Comparison of ENCODE assay signal across 12 mouse cellular contexts in the genomic region with DNA sequence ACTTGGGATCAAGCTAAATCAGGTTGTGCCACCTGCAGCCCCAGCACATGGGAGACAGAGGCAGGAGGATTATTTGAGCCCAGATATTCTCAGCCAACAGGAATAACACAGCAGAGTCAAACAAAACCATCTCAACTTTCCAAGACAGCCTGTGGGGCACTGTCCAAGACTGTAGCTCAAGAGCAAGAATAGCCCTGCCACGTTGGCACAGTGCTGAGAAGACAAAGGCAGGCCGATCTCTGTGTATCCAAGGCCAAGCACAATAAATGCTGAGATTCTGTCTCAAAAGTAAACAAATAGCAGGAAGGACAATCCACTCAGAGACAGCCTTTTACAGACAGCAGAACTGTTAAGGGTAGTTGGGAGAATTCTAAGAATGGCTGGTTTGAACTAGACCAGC. TPM values are rescaled to one million over a fixed set of nuclear protein-coding genes. Genes with fewer than 3 reads are reported as not detected.
DNase-seq lines count a peak whose midpoint lies in the region; ATAC-seq and TF ChIP-seq lines count a peak whose summit lies in the region.
"Had no signal": no experiment of that assay in that cellular context is flagged by ENCODE, and none has a peak within 500 bp of the region (broad histone marks: within the 10 kb centered on the region; RNA-seq: fewer than 3 reads in every experiment).

No protein-coding gene starts in this region.

- no peak for DNase-seq in kidney, adult 18-20 months
- peak; percentile 96 for DNase-seq in adipocyte (ENCODE audit: low spot score)
- no peak for DNase-seq in cerebellum, adult 18-20 months
- DNase-seq in left cerebral cortex, postnatal 36 days (ENCODE audit: low spot score in 2 of 2) = no peak
- DNase-seq: adrenal gland, adult 2 months; cerebellum, adult 2 months; right cerebral cortex, postnatal 4 days; thymus, postnatal 25 days had no signal

- peaks cover 6% of the 10 kb centered on the region for H3K36me3 ChIP-seq in kidney, embryonic 15.5 days
- H3K36me3 ChIP-seq in embryonic facial prominence, embryonic 15.5 days = no peaks in the 10 kb centered on the region
- no peaks in the 10 kb centered on the region for H3K36me3 ChIP-seq in intestine, postnatal 0 days (ENCODE audit: control insufficient read depth, insufficient read depth)

- H3K9ac ChIP-seq in kidney, embryonic 15.5 days = no peak overlapping the region
- H3K9ac ChIP-seq in embryonic facial prominence, embryonic 15.5 days = no peak overlapping the region
- H3K9ac ChIP-seq in intestine, postnatal 0 days (ENCODE audit: low read depth, low read length) = no peak overlapping the region

- H3K4me1 ChIP-seq in kidney, embryonic 15.5 days = peaks cover 46% of the 10 kb centered on the region
- peaks cover 34% of the 10 kb centered on the region for H3K4me1 ChIP-seq in embryonic facial prominence, embryonic 15.5 days
- H3K4me1 ChIP-seq in intestine, postnatal 0 days (replicated peaks; ENCODE audit: control insufficient read depth, insufficient read depth, low read length) = peaks cover 20% of the 10 kb centered on the region

- intact Hi-C loops in left cerebral cortex, postnatal 36 days (cut with DNase I) = no loop called here

- no peaks in the 10 kb centered on the region for H3K27me3 ChIP-seq in kidney, embryonic 15.5 days
- H3K27me3 ChIP-seq in embryonic facial prominence, embryonic 15.5 days = no peaks in the 10 kb centered on the region
- H3K27me3 ChIP-seq in intestine, postnatal 0 days (replicated peaks; ENCODE audit: control insufficient read depth, insufficient read depth, low read length) = no peaks in the 10 kb centered on the region

- WGBS in kidney, embryonic 15.5 days = 67% methylated on average over 2 of the region's 2 CpGs
- 66% methylated on average over 2 of the region's 2 CpGs for WGBS in embryonic facial prominence, embryonic 15.5 days
- WGBS in intestine, postnatal 0 days = 7% methylated on average over 2 of the region's 2 CpGs

- no peak for ATAC-seq in kidney, embryonic 15.5 days (replicated peaks; ENCODE audit: low FRiP score)
- no peak for ATAC-seq in embryonic facial prominence, embryonic 15.5 days (ENCODE audit: insufficient number of reproducible peaks, low FRiP score, low TSS enrichment, low read depth)
- ATAC-seq in intestine, postnatal 0 days = peak; percentile 67

- TF ChIP-seq CTCF in intestine, postnatal 0 days (IDR thresholded peaks at IDR 0.05; ENCODE audit: low read depth) = no peak

- H3K9me3 ChIP-seq in kidney, embryonic 15.5 days (replicated peaks) = no peaks in the 10 kb centered on the region
- no peaks in the 10 kb centered on the region for H3K9me3 ChIP-seq in embryonic facial prominence, embryonic 15.5 days (replicated peaks)
- no peaks in the 10 kb centered on the region for H3K9me3 ChIP-seq in intestine, postnatal 0 days (ENCODE audit: control insufficient read depth)

- peak overlapping the region; percentile 75 for H3K27ac ChIP-seq in kidney, embryonic 15.5 days
- peak overlapping the region; percentile 63 for H3K27ac ChIP-seq in embryonic facial prominence, embryonic 15.5 days (replicated peaks)
- peak overlapping the region; percentile 73 for H3K27ac ChIP-seq in intestine, postnatal 0 days (ENCODE audit: low read depth, low read length)

- H3K4me3 ChIP-seq in kidney, embryonic 15.5 days (replicated peaks) = no peak overlapping the region
- H3K4me3 ChIP-seq in embryonic facial prominence, embryonic 15.5 days (replicated peaks) = no peak overlapping the region
- H3K4me3 ChIP-seq in intestine, postnatal 0 days (ENCODE audit: low read depth, low read length) = no peak overlapping the region

- no peak overlapping the region for H3K4me2 ChIP-seq in kidney, embryonic 15.5 days
- no peak overlapping the region for H3K4me2 ChIP-seq in embryonic facial prominence, embryonic 15.5 days (replicated peaks)
- peak overlapping the region; percentile 25; the same call in 1 of the 2 replicates for H3K4me2 ChIP-seq in intestine, postnatal 0 days (replicated peaks; ENCODE audit: low read depth)

RNA-seq across cellular contexts. Expression of gene Naif1, which starts 10.1 kb away (rescaled TPM):
- polyA plus RNA-seq in kidney, embryonic 15.5 days (2015; fragmentation: Nextera tagmentation; extraction: Ambion mirVana) = 6.3 and 6.8 TPM in 2 replicates
- 6.2 and 6.5 TPM in 2 replicates for polyA plus RNA-seq in embryonic facial prominence, embryonic 15.5 days (2015; fragmentation: Nextera tagmentation; extraction: Ambion mirVana)
- 2.9 and 3.2 TPM in 2 replicates for polyA plus RNA-seq in intestine, postnatal 0 days (2015; fragmentation: Nextera tagmentation; extraction: Ambion mirVana)
- total RNA-seq in left cerebral cortex, postnatal 36 days (2021) = 1 to 10 TPM; 3.9 TPM

RNA-seq across cellular contexts. Expression of gene Slc25a25, which starts 11.1 kb away (rescaled TPM):
- polyA plus RNA-seq in kidney, embryonic 15.5 days (2015; fragmentation: Nextera tagmentation; extraction: Ambion mirVana) = 20.4 and 20.7 TPM in 2 replicates
- 20.8 and 22.1 TPM in 2 replicates for polyA plus RNA-seq in embryonic facial prominence, embryonic 15.5 days (2015; fragmentation: Nextera tagmentation; extraction: Ambion mirVana)
- polyA plus RNA-seq in intestine, postnatal 0 days (2015; fragmentation: Nextera tagmentation; extraction: Ambion mirVana) = 45.1 and 52.6 TPM in 2 replicates
- total RNA-seq in left cerebral cortex, postnatal 36 days (2021) = 10 to 100 TPM; 58.5 to 60.5 TPM

RNA-seq across cellular contexts. Expression of gene Ptges2, which starts 44.5 kb away (rescaled TPM):
- polyA plus RNA-seq in kidney, embryonic 15.5 days (2015; fragmentation: Nextera tagmentation; extraction: Ambion mirVana) = 30.5 and 31.2 TPM in 2 replicates
- 28.3 and 29.8 TPM in 2 replicates for polyA plus RNA-seq in embryonic facial prominence, embryonic 15.5 days (2015; fragmentation: Nextera tagmentation; extraction: Ambion mirVana)
- polyA plus RNA-seq in intestine, postnatal 0 days (2015; fragmentation: Nextera tagmentation; extraction: Ambion mirVana) = 47.3 and 49.4 TPM in 2 replicates
- 10 to 100 TPM; 40.6 to 54.8 TPM for total RNA-seq in left cerebral cortex, postnatal 36 days (2021)

RNA-seq across cellular contexts. Expression of gene Lcn2, which starts 52.1 kb away (rescaled TPM):
- polyA plus RNA-seq in kidney, embryonic 15.5 days (2015; fragmentation: Nextera tagmentation; extraction: Ambion mirVana) = 6.8 and 9.1 TPM in 2 replicates
- polyA plus RNA-seq in embryonic facial prominence, embryonic 15.5 days (2015; fragmentation: Nextera tagmentation; extraction: Ambion mirVana) = 5.6 and 6.5 TPM in 2 replicates
- 4.8 and 5.4 TPM in 2 replicates for polyA plus RNA-seq in intestine, postnatal 0 days (2015; fragmentation: Nextera tagmentation; extraction: Ambion mirVana)
- total RNA-seq in left cerebral cortex, postnatal 36 days (2021) = 1 to 10 TPM in 1 of 2 experiments, under 1 TPM in 1; 0.91 to 1.8 TPM
- total RNA-seq: ES-E14 had no signal

RNA-seq across cellular contexts. Expression of gene 1110008P14Rik, which starts 58.4 kb away (rescaled TPM):
- polyA plus RNA-seq in kidney, embryonic 15.5 days (2015; fragmentation: Nextera tagmentation; extraction: Ambion mirVana) = 47.1 and 52.1 TPM in 2 replicates
- 71.6 and 71.9 TPM in 2 replicates for polyA plus RNA-seq in embryonic facial prominence, embryonic 15.5 days (2015; fragmentation: Nextera tagmentation; extraction: Ambion mirVana)
- 95.0 and 100 TPM in 2 replicates for polyA plus RNA-seq in intestine, postnatal 0 days (2015; fragmentation: Nextera tagmentation; extraction: Ambion mirVana)
- total RNA-seq in left cerebral cortex, postnatal 36 days (2021) = 100 to 1,000 TPM; 312 to 437 TPM
